Mouse (Mus musculus) urinary bladder, postnatal 36 days (tissue): ENCODE measurements around the gene Sprr2j-ps.

ENCODE experiments used
- DNase-seq, 2 experiments: peaks; one replicate each; pipeline ENCODE4 v3.0.0; 2022; ENCODE audit warnings: low spot score in 2 of 2, mixed read lengths in 1 of 2

Sprr2j-ps gene

DNA sequence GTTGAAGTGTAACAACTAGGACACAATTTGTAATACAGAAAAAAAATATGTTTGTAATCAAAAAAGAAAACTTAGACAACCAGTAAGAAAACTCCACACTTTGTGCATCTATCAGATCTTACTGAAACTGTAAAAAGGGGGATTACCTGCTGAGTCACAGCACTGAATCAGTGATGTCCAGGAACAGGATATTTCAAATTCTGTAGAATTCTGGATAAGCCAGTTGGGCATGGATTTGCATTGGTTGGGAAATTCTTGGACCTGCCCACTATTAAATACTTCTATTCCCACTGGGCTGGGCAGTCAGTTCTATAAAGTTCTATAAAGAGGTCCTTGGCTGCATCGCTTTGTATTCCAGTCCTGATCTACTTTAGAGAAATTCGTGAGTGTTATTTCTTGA lies at the start of gene Sprr2j-ps:
Gene Sprr2j-ps, plus strand, starts transcription at position 301 of the 400 bp plus-strand sequence.
- DNase-seq = no peak

DNA sequence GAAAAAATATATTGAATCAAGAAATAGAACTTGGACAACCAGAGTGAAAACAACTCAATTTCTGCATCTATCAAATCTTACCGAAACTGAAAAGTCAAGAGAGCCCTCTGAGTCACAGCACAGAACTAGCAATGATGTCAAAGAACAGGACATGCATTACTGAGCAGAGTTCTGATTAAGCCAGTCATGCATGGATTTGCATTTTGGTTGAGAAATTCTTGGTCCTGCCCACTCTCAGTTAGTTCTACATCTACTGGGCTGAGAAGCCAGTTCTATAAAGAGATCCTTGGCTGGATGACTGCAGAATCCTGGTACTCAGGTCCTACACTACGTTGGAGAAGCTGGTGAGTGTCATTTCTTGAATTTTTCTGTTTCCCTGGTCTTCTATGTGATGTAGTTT lies 44.3 kb upstream of the Sprr2j-ps start:
- DNase-seq = no peak

DNA sequence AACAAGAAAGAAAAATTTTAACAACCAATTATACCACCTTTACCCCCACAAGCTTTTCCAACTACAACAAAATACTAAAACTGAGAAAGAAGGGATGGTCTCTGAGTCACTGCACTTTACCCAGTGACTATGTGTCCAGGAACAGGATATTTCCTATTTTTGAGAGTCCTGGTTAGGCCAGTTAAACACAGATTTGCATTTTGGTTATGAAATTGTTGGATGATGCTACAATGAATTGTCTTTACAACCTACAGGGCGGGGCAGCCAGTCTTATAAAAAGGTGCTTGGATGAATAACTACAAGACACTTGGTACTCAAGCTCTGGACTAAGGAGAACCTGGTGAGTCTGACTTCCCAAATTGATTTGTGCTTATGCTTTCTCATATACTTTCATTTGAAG lies 32.5 kb upstream of the Sprr2j-ps start, which contains the start of gene Sprr2h:
Gene Sprr2h, plus strand, starts transcription at position 301 of the 400 bp plus-strand sequence.
- no peak for DNase-seq

DNA sequence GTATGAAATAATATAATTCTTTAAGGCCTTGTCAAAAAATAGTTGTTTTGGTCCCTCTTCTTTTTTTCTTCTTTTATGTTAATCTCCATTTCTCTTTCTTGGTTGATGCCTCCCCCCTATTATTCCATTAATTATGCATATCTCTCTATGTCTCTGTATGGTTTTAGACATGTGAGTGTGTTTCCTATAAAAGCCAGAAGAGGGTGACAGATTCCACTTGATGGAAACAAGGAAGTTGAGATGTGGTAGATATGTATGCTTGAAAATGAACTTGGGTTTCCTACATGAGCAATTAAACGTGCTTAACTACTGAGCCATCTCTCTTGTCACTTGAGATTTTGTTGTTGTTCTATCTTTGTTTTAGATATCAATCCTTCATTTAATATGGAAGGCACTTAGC lies 23.6 kb upstream of the Sprr2j-ps start:
- DNase-seq = no peak

DNA sequence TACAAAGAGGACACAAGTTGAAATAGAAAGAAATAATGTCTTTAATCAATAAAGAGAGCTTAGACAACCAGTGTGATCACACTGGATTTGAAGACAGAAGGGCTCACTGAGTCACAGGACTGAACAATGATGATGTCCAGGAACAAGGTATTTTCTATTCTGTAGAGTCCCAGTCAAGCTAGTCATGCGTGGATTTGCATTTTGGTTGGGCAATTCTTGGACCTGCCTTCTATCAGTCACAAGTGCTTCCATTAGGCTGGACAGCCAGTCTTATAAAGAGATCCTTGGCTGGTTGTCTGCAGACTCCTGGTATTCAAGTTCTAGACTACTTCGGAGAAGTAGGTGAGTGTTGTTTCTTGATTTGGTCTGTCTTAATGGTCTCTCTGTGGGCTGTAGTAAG lies 10.2 kb upstream of the Sprr2j-ps start, which contains the start of gene Sprr2i:
Gene Sprr2i, plus strand, starts transcription at position 301 of the 400 bp plus-strand sequence.
- DNase-seq = no peak

DNA sequence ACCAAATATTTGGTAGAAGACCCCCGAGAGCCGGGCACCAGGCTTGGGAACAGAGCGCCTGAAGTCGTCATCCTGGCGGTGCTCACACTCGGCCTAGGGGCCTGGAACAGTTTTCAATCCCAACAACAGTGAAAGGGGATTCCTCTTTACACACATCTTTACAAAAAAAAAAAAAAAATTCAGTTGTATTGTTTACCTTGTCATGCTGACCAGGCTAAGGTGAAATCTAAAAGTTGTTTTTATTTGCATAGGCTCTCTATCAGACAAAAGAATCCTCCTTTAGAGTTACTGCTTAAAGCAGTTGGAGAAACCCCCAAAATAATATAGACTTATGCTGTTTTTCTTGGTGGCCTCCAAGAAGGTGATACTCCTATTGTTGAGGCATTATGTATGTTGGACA lies 11.4 kb downstream of the Sprr2j-ps start, which contains the start of gene Gm9774:
Gene Gm9774, minus strand, starts transcription at position 101 of the 400 bp plus-strand sequence.
- no peak for DNase-seq

DNA sequence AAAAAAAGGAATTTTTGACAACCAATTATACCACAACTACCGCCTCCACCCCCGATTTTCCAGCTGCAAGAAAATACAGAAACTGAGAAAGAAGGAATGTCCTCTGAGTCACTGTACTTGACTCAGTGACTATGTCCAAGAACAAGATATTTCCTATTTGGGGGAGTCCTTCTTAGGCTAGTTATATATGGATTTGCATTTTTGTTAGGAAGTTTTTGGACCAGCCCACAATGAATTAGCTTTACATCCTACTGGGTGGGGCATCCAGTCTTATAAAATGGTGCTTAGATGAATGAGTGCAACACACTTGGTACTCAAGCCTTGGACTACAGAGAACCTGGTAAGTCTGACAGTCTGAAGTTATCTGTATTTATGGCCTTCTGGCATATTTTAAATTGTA lies 14.4 kb downstream of the Sprr2j-ps start, which contains the start of gene Sprr2k:
Gene Sprr2k, plus strand, starts transcription at position 301 of the 400 bp plus-strand sequence.
- no peak for DNase-seq

DNA sequence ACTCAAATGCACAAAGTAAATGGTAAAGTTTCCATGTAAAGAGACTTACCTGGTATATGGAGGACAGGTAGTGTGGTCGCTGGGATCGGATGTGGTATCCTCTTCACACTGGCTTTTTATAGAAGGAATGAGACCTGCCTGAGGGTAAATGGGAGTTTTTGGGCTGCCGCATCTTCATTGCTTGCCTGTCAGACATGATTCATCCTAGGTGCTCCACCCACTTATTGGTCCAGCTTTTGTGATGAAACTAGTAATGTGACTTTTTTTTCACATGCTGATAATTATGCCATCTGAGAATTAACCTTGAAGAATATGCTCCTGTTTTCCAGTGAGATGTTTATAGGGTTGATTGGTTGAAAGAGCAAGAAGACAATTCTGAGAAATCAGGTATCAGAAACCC lies 20.8 kb downstream of the Sprr2j-ps start, which contains the start of gene Sprr1b:
Gene Sprr1b, minus strand, starts transcription at position 101 of the 400 bp plus-strand sequence.
- no peak for DNase-seq

DNA sequence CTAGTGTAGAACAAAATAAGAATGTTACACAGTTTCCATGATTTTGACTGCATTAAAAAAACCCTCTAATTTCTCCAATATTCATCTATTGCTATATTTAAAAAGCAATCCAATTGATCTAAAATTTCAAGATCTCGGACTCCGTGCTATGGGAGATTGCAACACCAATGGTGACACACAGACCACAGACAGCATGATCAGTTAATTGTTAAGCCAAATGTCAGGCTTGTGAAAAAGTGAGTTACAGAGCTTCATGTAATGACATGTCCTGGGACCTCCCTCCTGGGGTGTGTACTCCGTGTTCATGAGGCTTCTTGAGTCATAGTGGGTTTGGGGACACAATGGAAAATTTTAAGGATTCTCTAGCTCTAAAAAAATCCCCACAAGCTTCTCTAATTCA lies 22.3 kb downstream of the Sprr2j-ps start:
- no peak for DNase-seq

DNA sequence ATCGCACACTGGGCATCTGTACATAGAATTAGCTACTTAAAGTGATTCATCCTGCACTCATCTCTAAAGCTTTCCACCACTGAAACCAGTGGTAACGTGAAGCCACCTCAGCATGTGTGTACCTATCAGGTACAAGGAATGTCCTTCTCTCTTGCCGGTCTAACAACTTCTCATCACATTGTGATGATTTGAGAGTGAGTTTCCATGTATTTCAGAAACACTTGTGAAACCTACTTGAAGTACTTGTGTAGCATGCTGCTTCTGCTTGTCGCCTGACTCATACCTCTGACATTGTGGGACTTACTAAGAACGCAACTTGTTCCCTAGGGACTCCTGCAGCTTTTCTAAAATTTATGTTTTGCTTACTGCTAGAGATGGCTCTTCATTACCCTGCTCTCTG lies 37.3 kb downstream of the Sprr2j-ps start:
- DNase-seq = no peak

DNA sequence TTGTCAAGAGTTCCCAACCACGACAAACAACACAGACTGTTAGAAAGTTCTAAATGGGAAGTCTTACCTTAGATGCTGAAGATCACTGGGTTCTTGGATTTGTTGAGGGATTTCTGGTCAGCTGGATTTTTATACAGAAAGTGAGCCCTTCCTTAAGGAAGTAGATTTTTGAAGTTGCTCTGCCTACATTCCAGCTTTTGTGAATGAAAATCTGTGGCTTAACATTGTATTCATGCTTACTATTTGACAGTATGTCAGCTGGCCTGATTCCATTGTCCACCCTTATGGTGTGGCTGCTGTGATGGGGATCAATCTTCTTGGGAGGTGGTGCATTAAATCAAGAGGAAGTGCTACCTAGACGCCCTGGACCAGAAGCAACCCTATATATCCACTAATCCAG lies 40.7 kb downstream of the Sprr2j-ps start, which contains the start of gene Sprr3:
Gene Sprr3, minus strand, starts transcription at position 101 of the 400 bp plus-strand sequence.
- DNase-seq = no peak

DNA sequence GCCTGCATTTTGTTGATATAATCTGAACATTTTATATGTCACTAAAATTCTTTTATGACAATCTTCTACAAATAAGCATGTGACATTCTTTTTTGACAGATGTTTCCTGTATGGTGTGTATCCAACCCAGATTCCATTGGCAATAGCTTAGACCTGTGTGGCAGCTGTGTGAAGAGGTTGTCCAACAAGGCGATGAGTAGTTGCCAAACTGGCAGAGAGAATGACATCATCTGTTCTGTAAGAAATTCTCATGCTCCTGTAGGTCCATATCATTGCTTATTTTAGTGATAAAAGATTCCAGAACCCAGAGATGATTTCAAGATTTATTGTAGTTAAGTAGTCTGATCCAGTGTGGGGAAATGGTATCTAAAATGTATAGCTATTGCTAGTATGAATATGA lies 48.7 kb downstream of the Sprr2j-ps start:
- DNase-seq = no peak

DNA sequence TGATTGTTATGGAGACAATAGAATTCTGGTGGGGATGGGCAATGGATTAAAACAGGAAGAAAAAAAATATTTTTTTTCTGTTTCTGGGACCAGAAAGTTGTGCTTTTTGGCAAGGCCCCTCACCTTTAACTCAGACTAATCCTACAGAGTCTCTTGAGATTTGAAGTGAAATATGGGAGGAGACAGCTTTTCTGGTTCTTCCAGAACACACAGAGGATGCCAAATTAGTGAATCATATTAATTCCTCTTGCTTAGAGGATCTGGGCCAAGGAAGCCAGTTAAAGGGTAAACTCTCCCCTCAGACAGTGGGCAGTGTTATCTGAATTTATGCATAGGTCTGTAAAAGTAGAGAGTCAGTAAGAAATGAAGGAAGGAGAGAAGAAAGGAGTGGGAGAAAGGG lies 49.5 kb downstream of the Sprr2j-ps start:
- DNase-seq = no peak
